Mouse (Mus musculus) frontal cortex, adult 2 months (tissue): ENCODE data around the gene Anxa6. TPM values are rescaled to one million over a fixed set of nuclear protein-coding genes. Genes with fewer than 3 reads are reported as not detected.
"Not testable (repeated sequence)": the region's sequence is repeated elsewhere in the genome, so short reads cannot be mapped to it uniquely, and the experiment has no call there.

Experiments
- DNase-seq, 2 experiments: peaks; one replicate each; pipeline ENCODE4 v3.0.0; 2022; ENCODE audit warnings: low spot score in 1 of 2; ENCODE audit errors: extremely low spot score in 1 of 2
- polyA plus RNA-seq: library from polyadenylated mRNA; depleted of rRNA; stranded (reverse); fragments of >200 nt; gene quantifications from 2 replicates; pipeline ENCODE4 v1.2.3, GENCODE M21; 2012

Anxa6 gene
- polyA plus RNA-seq, 1 experiment, result 76.8 TPM

- no peak for DNase-seq
Observed at GRCm38 (mm10) chr11:54965234-54965633, 68.0 kb downstream of the Anxa6 start.

- no peak for DNase-seq
Observed at GRCm38 (mm10) chr11:54962810-54963209, 70.4 kb downstream of the Anxa6 start, which contains the start of gene Tnip1. TSS of gene Tnip1 (minus strand) at chr11:54962917.

GRCm38 (mm10) chr11:54961921-54962320, 71.3 kb downstream of the Anxa6 start:
- no peak for DNase-seq

- DNase-seq, result no peak
Observed at GRCm38 (mm10) chr11:54961164-54961850, 71.9 kb downstream of the Anxa6 start.

- no peak for DNase-seq
Observed at GRCm38 (mm10) chr11:54960251-54960650, 73.0 kb downstream of the Anxa6 start.

GRCm38 (mm10) chr11:54958571-54959073, 74.6 kb downstream of the Anxa6 start:
- DNase-seq, result no peak

- not testable (repeated sequence) for DNase-seq
Observed at GRCm38 (mm10) chr11:54957708-54958107, 75.5 kb downstream of the Anxa6 start.

- no peak for DNase-seq
Observed at GRCm38 (mm10) chr11:54956912-54957311, 76.3 kb downstream of the Anxa6 start.

- DNase-seq, result peak; percentile 95 to 98
Observed at GRCm38 (mm10) chr11:54955735-54956480, 77.3 kb downstream of the Anxa6 start.

GRCm38 (mm10) chr11:54955400-54955734, 77.9 kb downstream of the Anxa6 start:
- DNase-seq, result not testable (repeated sequence)

- DNase-seq, result no peak
Observed at GRCm38 (mm10) chr11:54954716-54955115, 78.5 kb downstream of the Anxa6 start.

- DNase-seq, result peak in 1 of 2 experiments; percentile 54
Observed at GRCm38 (mm10) chr11:54953993-54954446, 79.2 kb downstream of the Anxa6 start.

GRCm38 (mm10) chr11:54952651-54953050, 80.6 kb downstream of the Anxa6 start:
- no peak for DNase-seq

GRCm38 (mm10) chr11:54950684-54951083, 82.6 kb downstream of the Anxa6 start:
- no peak for DNase-seq

GRCm38 (mm10) chr11:54949717-54950116, 83.5 kb downstream of the Anxa6 start:
- DNase-seq, result no peak

GRCm38 (mm10) chr11:54944702-54945101, 88.5 kb downstream of the Anxa6 start:
- DNase-seq, result no peak

- DNase-seq, result no peak
Observed at GRCm38 (mm10) chr11:54940056-54940455, 93.2 kb downstream of the Anxa6 start.

GRCm38 (mm10) chr11:54939501-54939900, 93.7 kb downstream of the Anxa6 start:
- no peak for DNase-seq

GRCm38 (mm10) chr11:54936771-54937140, 96.5 kb downstream of the Anxa6 start:
- DNase-seq, result no peak

GRCm38 (mm10) chr11:54936035-54936770, 97.0 kb downstream of the Anxa6 start:
- no peak for DNase-seq

GRCm38 (mm10) chr11:54934198-54934597, 99.0 kb downstream of the Anxa6 start:
- no peak for DNase-seq
